Mouse (Mus musculus) right cerebral cortex, postnatal 36 days (tissue): ENCODE data around the gene Ssh1.

Source experiments
- DNase-seq, 2 experiments: peaks; one replicate each; pipeline ENCODE4 v3.0.0; 2022; ENCODE audit warnings: low spot score in 2 of 2, mixed read lengths in 1 of 2

Ssh1 gene

GRCm38 (mm10) chr5:113993487-113994465 lies at the start of gene Ssh1:
TSS of gene Ssh1 (minus strand) at chr5:113993894.
- peak; percentile 64 to 77 for DNase-seq

- no peak for DNase-seq
Observed at GRCm38 (mm10) chr5:114041327-114041930, 47.7 kb upstream of the Ssh1 start.

DNA sequence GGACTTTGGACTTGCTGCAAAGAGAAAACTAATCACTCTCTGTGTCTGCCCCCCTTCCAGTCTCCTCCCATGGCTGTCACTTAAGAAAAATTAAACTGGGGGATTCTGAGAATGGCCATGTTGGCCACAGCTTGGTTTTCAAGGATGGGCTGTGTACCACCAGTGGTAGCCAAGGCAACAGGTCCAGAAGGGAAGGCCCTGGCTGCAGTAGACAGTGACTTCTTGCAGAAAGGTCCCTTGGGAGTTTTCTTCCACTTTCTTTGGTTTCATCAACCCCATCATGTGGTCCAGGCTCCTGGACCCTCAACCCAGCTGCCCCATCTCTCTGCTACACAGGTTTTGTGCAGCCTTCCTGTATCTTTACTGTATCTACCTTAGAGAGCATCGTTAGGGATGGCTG lies 47.2 kb upstream of the Ssh1 start:
- DNase-seq = no peak

DNA sequence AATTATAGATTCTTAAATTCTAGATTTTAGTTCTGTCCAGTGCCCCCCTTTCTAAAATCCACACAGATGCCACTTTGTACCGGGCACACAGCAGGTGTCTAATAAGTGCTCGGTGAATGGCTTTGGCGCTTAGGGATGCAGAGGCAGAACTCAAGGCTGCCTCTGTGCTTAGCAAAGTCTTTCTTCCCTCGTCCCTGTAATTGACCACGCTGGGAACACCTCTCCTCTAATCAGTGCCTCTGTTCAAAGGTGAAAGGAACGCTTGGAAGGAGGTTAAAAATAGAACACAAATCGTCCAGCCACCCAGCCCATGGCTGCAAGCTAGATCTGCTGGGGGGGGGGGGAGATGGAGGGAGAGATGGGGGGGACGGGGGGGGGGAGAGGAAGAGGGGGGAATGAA lies 46.8 kb upstream of the Ssh1 start:
- no peak for DNase-seq

- no peak for DNase-seq
Observed at GRCm38 (mm10) chr5:114035111-114035510, 41.4 kb upstream of the Ssh1 start.

- DNase-seq = no peak
Observed at GRCm38 (mm10) chr5:114034393-114034792, 40.7 kb upstream of the Ssh1 start.

GRCm38 (mm10) chr5:114032161-114032763 lies 38.6 kb upstream of the Ssh1 start:
- no peak for DNase-seq

- DNase-seq = no peak
Observed at GRCm38 (mm10) chr5:114030652-114031051, 37.0 kb upstream of the Ssh1 start.

- no peak for DNase-seq
Observed at GRCm38 (mm10) chr5:114028111-114028510, 34.4 kb upstream of the Ssh1 start.

DNA sequence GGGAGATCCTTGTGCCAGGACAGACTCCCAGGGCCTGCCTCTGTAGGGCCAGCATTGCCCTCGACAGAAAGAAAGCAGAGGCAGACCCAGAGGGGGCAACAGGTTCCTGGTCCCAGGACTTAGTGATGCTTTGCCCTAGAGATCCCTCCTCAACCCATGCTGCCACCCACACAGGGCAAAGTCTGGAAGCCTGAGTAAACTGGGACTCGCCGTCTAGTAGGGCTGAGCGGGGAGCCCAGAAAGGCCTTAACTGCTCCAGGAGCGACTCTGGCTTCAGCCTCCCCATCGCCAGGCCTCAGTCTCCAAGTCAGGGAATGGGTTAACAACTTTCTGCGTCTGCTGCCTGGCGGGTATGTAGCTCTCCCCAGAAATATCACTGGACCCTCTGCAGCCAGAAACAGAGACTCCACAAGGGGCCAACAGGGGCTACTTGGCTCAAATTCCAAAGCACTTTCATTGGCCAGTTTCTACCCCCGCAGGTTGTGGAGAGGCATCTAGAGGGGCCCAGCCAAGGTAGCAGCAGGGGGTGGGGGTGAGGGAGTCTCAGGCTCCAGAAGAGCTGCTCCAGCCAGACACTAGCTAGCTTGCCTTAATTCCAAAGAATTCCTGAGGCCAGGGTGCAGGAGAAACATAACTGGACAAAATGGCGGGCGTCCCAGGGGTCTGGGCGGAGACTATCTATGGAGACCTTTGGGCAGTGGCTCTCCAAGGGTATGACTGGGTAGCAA lies 33.7 kb upstream of the Ssh1 start:
- DNase-seq = no peak

DNA sequence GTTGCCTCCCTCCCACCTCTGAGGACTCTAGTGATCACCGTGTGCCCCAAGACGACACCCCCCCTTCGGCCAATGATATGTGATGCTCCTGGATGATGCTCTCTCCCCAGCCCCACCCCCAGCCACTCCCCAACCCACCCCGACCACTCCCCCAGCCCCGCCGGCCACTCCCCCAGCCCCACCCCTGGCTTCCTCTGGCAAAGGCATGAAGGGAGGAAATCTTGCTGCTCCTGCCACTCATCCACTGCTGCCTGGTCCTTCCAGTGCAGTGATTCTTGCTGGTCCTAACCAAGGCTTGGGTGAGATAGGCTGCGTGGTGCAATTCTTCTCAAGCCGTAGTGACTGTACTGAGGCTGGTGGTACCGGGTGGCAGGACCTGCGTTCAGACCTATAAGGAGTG lies 31.2 kb upstream of the Ssh1 start:
- DNase-seq = no peak

DNA sequence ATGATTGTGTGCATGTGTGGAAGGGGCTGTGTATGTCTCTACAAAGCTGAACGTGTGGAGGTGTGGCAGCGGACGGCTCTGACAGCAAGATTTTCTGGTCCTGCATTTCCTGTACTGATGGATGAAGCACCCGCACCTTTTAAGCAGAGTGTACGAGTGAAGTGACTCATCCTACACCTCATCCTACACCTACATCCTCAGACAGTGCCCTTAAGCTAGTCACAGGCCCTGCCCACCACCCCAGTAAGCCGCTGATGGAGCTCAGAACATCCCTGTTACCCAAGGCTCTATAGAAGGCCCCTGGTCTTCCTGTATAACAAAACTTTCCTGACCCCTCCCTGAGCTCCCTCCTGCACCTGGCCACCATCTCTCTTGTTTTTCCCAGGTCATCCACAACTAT lies 30.7 kb upstream of the Ssh1 start:
- DNase-seq = no peak

DNA sequence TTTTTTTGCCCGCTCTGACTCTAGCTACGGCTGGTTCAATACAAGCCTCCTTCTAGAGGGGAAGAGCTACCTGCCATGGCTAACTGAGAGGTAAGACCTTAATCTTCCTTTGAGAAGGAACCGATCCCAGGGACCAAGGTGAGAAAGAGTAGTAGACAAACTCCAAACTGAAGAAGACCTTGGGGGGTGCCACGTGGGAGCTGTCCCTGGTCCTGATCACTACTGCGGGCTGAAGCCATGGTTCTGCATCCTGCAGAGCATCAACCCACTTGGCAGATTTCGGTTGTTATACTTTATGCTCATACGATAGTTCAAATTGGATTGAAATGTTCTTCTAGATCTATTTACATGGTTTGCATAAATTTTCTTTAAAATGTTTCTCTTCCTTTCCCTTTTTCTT lies 21.4 kb upstream of the Ssh1 start:
- no peak for DNase-seq

DNA sequence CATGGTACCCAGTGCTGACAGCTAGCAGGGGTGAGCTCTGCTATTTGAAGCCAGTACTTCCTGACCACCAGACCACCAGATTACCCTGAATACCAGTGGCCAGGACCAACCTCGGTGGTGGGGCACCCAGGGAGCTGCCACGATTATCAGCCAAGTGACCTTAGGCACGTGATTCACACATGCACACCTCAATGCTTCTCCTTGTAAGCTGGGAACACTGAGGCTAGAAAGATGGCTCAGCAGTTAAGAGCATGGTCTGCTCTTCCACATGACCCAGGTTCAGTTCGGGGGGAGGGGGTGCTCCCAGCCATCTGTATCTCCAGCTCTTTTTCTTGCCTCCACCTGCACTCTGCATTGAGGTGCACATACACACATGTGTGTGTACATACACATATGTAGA lies 15.4 kb upstream of the Ssh1 start:
- no peak for DNase-seq

- no peak for DNase-seq
Observed at GRCm38 (mm10) chr5:114007753-114008453, 14.2 kb upstream of the Ssh1 start.

GRCm38 (mm10) chr5:114006974-114007373 lies 13.3 kb upstream of the Ssh1 start:
- DNase-seq = no peak

DNA sequence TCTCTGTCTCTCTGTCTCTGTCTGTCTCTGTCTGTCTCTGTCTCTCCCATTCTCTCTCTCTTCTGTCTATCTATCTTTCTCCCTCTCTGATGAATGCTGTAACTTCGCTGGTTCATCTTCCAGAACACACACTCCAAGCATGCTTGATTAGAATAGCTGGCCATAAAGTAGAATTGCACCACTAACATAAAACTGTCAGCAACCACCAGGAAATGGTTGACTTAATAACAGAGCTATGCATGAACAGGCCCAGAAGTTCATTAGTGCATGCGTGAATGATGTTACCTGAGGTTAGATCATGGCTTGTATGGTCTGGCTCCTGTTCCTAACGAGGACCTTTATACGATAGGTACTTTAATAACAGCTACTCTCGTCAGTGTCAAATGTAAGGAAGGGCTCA lies 11.4 kb upstream of the Ssh1 start:
- DNase-seq = no peak

DNA sequence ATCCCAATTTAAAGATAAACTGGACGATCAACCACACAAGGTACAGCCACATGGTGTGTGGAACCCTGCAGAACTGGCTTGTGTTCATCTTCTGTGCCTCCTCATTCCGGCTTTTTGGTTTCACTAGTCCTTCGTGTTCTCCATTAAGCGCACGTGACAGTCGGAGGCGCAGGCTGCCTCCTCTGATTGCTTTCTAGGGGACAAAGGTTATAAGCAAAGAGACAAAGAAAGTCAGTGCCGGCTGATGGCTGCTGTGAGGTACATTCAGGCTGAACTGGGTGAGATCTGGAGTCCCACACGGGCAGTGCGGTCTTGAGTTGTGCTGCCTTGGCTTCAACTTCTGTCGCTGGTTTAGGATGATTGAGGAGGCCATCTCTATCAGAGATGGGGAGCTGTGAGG lies 10.9 kb upstream of the Ssh1 start:
- DNase-seq = no peak

- DNase-seq = no peak
Observed at GRCm38 (mm10) chr5:114003542-114003941, 9.8 kb upstream of the Ssh1 start, which contains the start of gene Dao. TSS of gene Dao (plus strand) at chr5:114003703.

GRCm38 (mm10) chr5:113999382-113999781 lies 5.7 kb upstream of the Ssh1 start:
- DNase-seq = no peak

DNA sequence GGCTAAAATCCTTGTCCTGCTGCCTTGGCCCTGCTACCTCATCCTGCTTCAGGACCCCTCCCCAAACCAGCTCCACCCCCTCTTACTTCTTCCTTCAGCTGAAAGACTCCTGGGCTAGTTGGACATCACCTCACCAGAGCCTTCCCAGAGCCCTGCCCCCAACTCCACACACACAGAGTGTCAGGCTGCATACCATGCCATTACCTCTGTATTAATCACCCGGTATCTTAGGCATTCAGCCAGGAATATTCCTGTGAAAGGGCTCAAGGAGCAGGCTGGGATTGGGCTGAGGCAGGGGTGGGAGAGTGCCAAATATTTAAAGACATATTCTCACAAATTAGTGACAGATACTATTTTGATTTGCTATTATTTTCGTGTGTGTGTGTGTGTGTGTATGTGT lies 2.8 kb upstream of the Ssh1 start:
- no peak for DNase-seq
